Mouse (Mus musculus): ENCODE measurements around the gene Wsb2. TPM values are rescaled to one million over a fixed set of nuclear protein-coding genes. Genes with fewer than 3 reads are reported as not detected.

Wsb2 gene
- total RNA-seq, 2 experiments from 2014 or later, result 12.4 to 15.2 TPM

Other genes with a start within 250 kb of the Wsb2 start
- gene Suds3, start 241.2 kb upstream of the Wsb2 start, total RNA-seq (2014; fragmentation: Nextera tagmentation), result 46.0 and 52.2 TPM in 2 replicates
- gene Suds3, start 241.2 kb upstream of the Wsb2 start, total RNA-seq (2017), result 84.9 and 91.7 TPM in 2 replicates
- gene Taok3, start 237.2 kb upstream of the Wsb2 start, total RNA-seq (2014; fragmentation: Nextera tagmentation), result 68.9 and 84.9 TPM in 2 replicates
- gene Taok3, start 237.2 kb upstream of the Wsb2 start, total RNA-seq (2017), result 46.1 and 49.3 TPM in 2 replicates
- 447 and 515 TPM in 2 replicates for gene Pebp1, start 69.7 kb upstream of the Wsb2 start, total RNA-seq (2014; fragmentation: Nextera tagmentation)
- gene Pebp1, start 69.7 kb upstream of the Wsb2 start, total RNA-seq (2017), result 170 and 182 TPM in 2 replicates
- 0.92 and 2.9 TPM in 2 replicates for gene Vsig10, start 38.2 kb upstream of the Wsb2 start, total RNA-seq (2014; fragmentation: Nextera tagmentation)
- 0.56 and 1.5 TPM in 2 replicates for gene Vsig10, start 38.2 kb upstream of the Wsb2 start, total RNA-seq (2017)
- gene Rfc5, start 31.7 kb downstream of the Wsb2 start, total RNA-seq (2014; fragmentation: Nextera tagmentation), result 56.5 and 65.6 TPM in 2 replicates
- gene Rfc5, start 31.7 kb downstream of the Wsb2 start, total RNA-seq (2017), result 57.2 and 65.2 TPM in 2 replicates
- gene Ksr2, start 56.7 kb downstream of the Wsb2 start, total RNA-seq (2014; fragmentation: Nextera tagmentation), result 0.49 and 2.0 TPM in 2 replicates
- gene Ksr2, start 56.7 kb downstream of the Wsb2 start, total RNA-seq (2017), result 0.09 and 0.21 TPM in 2 replicates